Mouse (Mus musculus) granulocyte monocyte progenitor cell, adult 5-6 weeks (primary cell): ENCODE results near the gene Tm9sf4. TPM values are rescaled to one million over a fixed set of nuclear protein-coding genes. Genes with fewer than 3 reads are reported as not detected.

Experiments used
- ATAC-seq: replicated peaks from 2 replicates; pipeline ENCODE4 v1.8.0; 2016; ENCODE audit warnings: mild to moderate bottlenecking, moderate TSS enrichment, inconsistent platforms; ENCODE audit not compliant: poor library complexity, severe bottlenecking
- total RNA-seq, 2 experiments: library from RNA; stranded (forward) in 1 of 2; stranded (reverse) in 1 of 2; fragments of 200-712, 200-1000 nt in 1 of 2; fragments of >200 nt in 1 of 2; fragmentation: Nextera tagmentation in 1 of 2; gene quantifications; 2 replicates each; pipeline ENCODE4 v1.2.3; 2014 to 2017

Gene Tm9sf4
- total RNA-seq, 2 experiments from 2014 or later: 54.2 to 91.4 TPM

DNA sequence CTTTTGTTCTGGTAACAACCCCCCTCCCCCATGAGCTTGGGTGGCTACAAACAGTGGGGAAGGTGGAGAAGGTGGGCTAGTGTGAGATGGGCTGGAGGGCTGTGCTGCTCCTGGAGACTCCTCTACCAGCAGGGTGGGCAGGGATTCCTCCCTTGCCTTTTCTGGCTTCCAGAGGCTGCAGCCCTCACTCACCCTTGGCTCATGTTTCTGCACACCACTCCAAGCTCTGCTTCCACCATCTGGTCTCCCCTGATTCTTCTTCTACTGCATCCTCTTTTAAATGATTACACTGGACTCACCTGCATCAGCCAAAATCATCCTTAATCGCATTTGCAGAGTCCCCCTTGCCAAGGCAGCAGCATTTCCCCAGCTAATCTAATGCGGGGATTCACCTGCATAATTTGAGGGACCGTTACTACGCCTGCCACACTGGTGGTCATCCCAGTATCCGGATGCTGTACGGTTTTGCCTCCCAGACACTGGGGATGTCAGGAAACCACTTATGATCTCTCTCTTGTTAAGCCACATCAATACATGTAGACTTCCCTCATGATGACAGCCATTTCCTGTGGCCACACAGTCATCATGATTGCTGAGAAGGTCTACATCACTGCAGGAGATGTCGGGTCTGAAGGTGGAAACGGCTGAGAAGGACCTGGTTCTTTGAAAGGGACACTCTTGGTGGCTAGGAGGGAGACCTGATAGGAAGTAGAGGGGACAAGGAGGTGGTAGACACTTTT is 9.0 kb upstream of the Tm9sf4 start:
- ATAC-seq: peak; percentile 49

DNA sequence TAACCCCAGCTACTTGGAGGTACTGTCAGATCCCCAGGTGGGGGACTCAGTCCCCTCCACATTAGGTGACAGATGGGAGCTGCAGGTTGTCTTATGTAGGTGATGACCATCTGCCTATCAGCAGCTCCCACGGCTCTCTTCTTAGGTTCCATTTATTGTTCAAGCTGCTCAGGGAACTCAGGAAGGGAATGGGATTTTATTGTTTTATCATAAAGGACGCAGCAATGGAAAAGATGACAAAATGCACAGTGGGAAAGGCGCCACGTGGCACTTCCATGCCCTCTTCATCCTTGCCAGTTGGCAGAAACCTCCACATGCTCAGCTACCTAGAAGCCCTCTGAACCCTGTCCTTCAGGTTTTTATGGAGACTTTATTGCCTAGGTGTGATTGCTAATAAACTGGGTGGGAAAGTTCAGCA is 8.1 kb upstream of the Tm9sf4 start:
- no peak for ATAC-seq

DNA sequence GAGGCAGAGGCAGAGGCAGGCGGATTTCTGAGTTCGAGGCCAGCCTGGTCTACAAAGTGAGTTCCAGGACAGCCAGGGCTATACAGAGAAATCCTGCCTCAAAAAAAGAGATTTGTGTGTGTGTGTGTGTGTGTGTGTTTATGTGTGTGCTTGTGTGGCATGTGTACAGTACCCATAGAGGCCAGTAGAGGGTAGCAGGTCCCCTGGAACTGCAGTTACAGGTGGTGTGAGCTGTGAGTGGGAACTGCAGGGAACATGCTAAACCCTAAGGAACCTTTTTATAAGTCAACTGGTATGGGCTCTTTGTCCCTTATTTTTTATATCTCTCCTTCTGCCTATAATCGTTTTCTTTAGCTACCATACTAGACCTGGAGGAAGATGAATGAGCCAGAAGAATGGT is 3.8 kb upstream of the Tm9sf4 start:
- ATAC-seq: no peak

DNA sequence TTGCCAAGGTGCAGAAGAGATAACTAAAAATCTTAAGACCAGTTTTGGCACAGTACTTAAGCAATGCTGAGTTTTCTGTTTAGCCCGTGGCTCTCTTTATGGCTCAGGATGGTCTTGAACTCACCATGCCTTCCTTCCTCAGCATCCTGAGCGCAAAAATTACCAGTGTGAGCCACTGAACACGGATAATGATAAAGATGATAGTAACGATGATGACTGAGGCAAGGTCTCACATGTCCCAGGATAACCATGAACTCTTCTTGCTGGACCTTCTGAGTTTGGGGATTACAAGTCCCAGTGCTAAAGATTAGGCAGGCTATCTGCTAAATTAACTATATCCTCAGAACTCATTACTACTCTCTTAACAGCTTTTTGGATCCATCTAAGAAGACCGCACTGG is 970 bp upstream of the Tm9sf4 start:
- ATAC-seq: no peak

DNA sequence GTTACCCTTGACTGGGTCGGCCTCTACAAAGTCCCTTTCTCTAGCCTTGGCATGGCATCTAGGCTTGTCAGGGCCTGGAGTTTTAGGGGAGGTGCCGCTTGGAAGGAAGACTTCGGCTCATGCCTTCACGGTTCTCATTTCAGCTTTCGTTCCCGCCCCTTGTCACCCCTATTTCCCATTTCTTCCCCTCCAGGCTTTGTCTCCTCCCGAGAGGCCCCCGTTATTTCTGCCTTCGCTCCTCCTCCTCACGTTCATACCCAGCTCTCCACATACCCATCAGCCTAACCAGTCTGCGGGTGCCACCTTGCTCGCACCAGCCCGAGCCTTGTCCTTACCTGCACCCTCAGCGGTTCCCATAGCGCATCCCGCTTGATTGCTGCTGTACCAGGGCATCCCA is 579 bp downstream of the Tm9sf4 start:
- peak; percentile 56 for ATAC-seq

DNA sequence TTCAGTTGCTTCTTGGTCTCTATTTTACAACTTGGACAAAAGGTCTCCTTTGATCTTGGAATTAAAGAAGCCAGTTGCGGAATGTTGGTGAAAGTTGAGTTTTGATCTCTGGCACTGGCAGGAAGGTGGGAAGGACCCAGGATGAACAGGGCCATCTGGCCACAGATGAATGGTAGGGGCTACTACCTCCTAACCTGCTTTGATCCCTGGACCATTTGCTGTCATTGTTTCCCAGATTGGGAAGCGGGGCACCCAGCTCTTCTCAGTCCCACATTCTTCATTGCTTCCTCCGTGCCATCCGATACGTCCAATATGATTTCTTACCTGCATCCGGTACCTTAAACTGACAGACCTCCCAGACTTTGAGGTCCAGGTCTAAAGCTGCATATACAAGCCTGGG is 6.0 kb downstream of the Tm9sf4 start:
- ATAC-seq: no peak

GRCm38 (mm10) chr2:153168134-153168820 is 7.2 kb downstream of the Tm9sf4 start:
- ATAC-seq: peak; percentile 51

DNA sequence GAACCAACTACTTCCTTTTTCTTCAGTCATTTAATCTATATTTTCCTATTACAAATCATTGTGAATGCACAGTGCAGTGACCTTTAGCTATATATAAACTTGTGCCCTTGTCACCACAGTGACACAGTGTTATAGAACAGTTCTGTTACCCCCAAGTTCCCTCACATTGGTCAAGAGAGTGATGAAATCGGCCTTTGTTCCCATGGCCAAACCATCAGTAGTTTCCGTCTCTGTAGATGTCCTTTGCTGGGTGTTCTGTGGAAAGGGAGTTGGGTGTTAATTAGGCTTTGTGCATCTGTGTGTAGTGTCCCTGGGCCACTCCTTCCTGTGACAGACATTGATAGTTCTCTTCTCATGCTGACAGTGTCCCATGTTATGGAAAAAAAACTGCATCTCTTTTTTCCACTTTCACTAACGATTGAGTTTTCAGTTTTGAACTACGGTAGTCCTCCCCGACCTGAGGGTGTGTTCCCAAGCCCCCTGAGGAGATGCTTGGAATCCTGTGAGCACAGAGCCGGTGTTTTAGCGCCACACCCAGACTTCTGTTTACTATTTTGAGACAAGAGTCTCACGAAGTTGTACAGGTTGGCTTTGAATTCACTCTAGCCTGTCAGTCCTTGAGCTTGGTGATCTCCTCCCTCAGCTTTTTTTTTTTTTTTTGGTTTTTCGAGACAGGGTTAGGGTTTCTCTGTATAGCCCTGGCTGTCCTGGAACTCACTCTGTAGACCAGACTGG is 9.6 kb downstream of the Tm9sf4 start:
- peak; percentile 81 for ATAC-seq

GRCm38 (mm10) chr2:153171966-153172365 is 10.9 kb downstream of the Tm9sf4 start:
- ATAC-seq: no peak

GRCm38 (mm10) chr2:153175995-153176570 is 15.0 kb downstream of the Tm9sf4 start:
- no peak for ATAC-seq

GRCm38 (mm10) chr2:153177188-153177587 is 16.1 kb downstream of the Tm9sf4 start:
- ATAC-seq: no peak

- ATAC-seq: no peak
Observed at GRCm38 (mm10) chr2:153179126-153179860, 18.2 kb downstream of the Tm9sf4 start.

DNA sequence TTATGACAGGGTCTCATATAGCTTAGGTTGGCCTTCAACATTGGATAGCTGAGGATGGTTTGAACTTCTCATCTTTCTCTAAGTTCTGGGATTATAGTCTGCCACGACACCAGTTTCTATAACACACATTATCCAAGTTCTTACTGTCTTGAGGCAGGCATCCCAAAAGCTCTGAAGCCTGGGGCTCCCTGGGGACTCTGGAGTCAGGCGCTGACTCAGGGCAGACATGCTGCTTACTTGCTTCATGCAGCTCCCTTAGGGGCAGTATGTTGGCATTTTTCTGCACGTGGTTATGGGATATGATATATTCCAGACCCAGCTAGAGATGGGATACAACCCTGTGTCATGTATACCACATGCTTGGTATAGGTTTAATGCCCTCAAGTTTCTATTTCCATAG is 18.9 kb downstream of the Tm9sf4 start:
- ATAC-seq: no peak

GRCm38 (mm10) chr2:153186176-153186591 is 25.1 kb downstream of the Tm9sf4 start:
- ATAC-seq: no peak

DNA sequence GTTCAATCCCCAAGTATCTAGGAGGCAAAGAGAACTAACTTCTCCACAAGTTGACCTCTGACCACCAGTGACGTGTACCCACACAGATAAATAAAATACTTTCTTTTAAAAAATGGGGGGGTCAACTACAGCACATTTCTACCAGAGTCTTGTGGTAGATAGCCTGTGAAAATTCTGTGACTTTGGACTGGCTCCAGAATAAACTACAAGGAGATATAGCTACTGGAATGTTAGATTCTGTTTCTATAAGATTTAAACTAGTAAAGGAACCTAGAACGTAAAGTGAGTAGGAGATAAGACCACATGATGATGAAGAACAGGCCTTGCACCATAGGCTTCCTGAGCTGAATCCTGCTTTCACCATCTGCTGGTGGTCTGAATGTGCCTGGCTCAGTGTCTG is 26.7 kb downstream of the Tm9sf4 start:
- no peak for ATAC-seq

DNA sequence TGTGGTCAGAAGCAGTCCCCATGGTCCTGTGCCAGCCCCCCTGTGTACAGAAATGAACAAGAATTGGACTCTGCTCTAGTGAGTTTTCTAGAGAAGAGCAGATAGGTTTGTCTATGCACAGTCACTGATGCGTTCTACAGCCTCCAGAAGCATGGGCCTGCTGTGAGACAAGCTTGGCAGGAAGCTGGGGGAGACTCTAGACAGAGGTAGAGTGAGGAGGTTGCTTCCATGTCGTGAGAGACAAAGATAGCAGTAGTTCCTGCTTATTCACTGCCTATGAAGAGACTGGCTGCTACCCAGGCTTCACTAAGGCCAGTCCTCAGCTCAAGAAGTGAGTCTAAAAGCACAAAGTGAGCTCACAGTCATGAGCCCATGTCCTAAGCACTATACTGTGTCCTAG is 30.1 kb downstream of the Tm9sf4 start:
- ATAC-seq: no peak

GRCm38 (mm10) chr2:153194255-153194654 is 33.2 kb downstream of the Tm9sf4 start:
- ATAC-seq: no peak

- peak; percentile 76 for ATAC-seq
Observed at GRCm38 (mm10) chr2:153198485-153198884, 37.4 kb downstream of the Tm9sf4 start.

GRCm38 (mm10) chr2:153199114-153199513 is 38.0 kb downstream of the Tm9sf4 start:
- peak; percentile 91 for ATAC-seq

GRCm38 (mm10) chr2:153202766-153203165 is 41.7 kb downstream of the Tm9sf4 start:
- no peak for ATAC-seq
